Mouse (Mus musculus) erythroblast, embryonic 14.5 days (primary cell): ENCODE data around the gene Kremen1.

Experiments
- GATA1 ChIP-seq: IDR thresholded peaks from 2 replicates; pipeline ENCODE4 v1.6.1; 2012; ENCODE audit warnings: low read length, inconsistent platforms, mixed read lengths
- TAL1 ChIP-seq: IDR thresholded peaks from 3 replicates; pipeline ENCODE4 v1.6.1; 2012; ENCODE audit warnings: low read length, inconsistent platforms, mixed read lengths

DNA sequence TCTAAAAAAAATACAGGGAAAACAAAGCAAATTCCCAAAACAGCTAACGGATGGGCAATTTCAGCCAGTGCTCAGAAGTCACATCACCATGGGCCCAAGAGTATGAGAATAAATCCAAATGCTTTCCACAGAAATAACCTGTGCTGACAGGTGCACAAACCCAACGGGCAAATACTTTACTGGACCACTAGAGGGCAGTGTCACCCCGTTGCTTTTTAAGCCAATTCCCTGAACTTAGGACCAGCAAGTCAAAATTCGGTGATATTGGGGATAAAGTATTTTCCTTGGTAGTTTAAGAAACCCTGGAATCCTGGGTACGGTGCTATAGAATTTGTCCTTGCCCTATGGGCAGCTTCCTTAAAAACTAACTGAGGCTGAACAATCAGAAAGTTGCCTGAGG, 29.3 kb upstream of the Kremen1 start:
- no peak for TF ChIP-seq GATA1
- TF ChIP-seq TAL1: no peak
